Mouse (Mus musculus) right cerebral cortex, postnatal 25 days (tissue): Measurements from ENCODE around the gene Elmod2.

Experiments used
- DNase-seq: peaks from one replicate; pipeline ENCODE4 v3.0.0; 2022

The Elmod2 gene

GRCm38 (mm10) chr8:83272464-83272863, 59.8 kb downstream of the Elmod2 start:
- no peak for DNase-seq

GRCm38 (mm10) chr8:83271172-83271571, 61.1 kb downstream of the Elmod2 start:
- DNase-seq: no peak
